Mouse (Mus musculus) hindbrain, postnatal 0 days (tissue): ENCODE measurements around the gene Sh3pxd2b. TPM values are rescaled to one million over a fixed set of nuclear protein-coding genes. Genes with fewer than 3 reads are reported as not detected.

ENCODE experiments used
- ATAC-seq: fragments of 200-750 bp; cut with Nextera tagmentation; 2 replicates; pipeline ENCODE4 v1.8.0; 2017; ENCODE audit warnings: mild to moderate bottlenecking, moderate TSS enrichment, moderate library complexity
- DNase-seq: peaks from one replicate; pipeline ENCODE4 v3.0.0-alpha.2; 2015; ENCODE audit warnings: low spot score
- H3K27ac ChIP-seq: fragments of 300-500 bp; sonication (generic); 2 replicates; pipeline ENCODE4 v1.5.1; 2014; ENCODE audit warnings: mild to moderate bottlenecking
- H3K27me3 ChIP-seq: fragments of 300-500 bp; sonication (generic); 2 replicates; pipeline ENCODE4 v1.6.1; 2014; ENCODE audit warnings: low read length, mixed read lengths; ENCODE audit not compliant: insufficient read depth
- H3K36me3 ChIP-seq: fragments of 300-500 bp; sonication (generic); 2 replicates; pipeline ENCODE4 v1.6.1; 2014; ENCODE audit warnings: low read length, mixed read lengths; ENCODE audit not compliant: insufficient read depth
- H3K4me1 ChIP-seq: fragments of 300-500 bp; sonication (generic); 2 replicates; pipeline ENCODE4 v1.6.1; 2014; ENCODE audit warnings: antibody characterized with exemption, low read length, mixed read lengths; ENCODE audit not compliant: insufficient read depth
- H3K4me2 ChIP-seq: fragments of 300-500 bp; sonication (generic); 2 replicates; pipeline ENCODE4 v1.6.1; 2014; ENCODE audit warnings: low read depth, mild to moderate bottlenecking, low read length, moderate library complexity, mixed read lengths
- H3K4me3 ChIP-seq: fragments of 300-500 bp; sonication (generic); 2 replicates; pipeline ENCODE4 v1.5.1; 2014; ENCODE audit warnings: low read length
- H3K9ac ChIP-seq: fragments of 300-500 bp; sonication (generic); replicated peaks from 2 replicates; pipeline ENCODE4 v1.6.1; 2014; ENCODE audit warnings: mild to moderate bottlenecking, low read length, moderate library complexity, mixed read lengths
- H3K9me3 ChIP-seq: fragments of 300-500 bp; sonication (generic); 2 replicates; pipeline ENCODE4 v1.6.1; 2016; ENCODE audit warnings: low read length, mixed read lengths
- CTCF ChIP-seq: IDR thresholded peaks from 2 replicates; pipeline ENCODE4 v1.5.1; 2016; ENCODE audit warnings: antibody characterized with exemption, control low read depth, low read depth
- WGBS: fragments of 180-500 bp; shearing (Covaris S2); extraction: QIAGEN DNeasy Blood & Tissue Kit; methylation state at CpG from one replicate; pipeline ENCODE4 v1.1.7; 2014; 5-methylcytosine and 5-hydroxymethylcytosine counted together
- polyA plus RNA-seq: library from polyadenylated mRNA; unstranded; fragments of >200 nt; fragmentation: Nextera tagmentation; extraction: Ambion mirVana; gene quantifications from 2 replicates; pipeline ENCODE4 v1.2.1, GENCODE M21; 2015
- total RNA-seq: library from RNA; depleted of rRNA; stranded (reverse); fragments of >200 nt; gene quantifications from 2 replicates; pipeline ENCODE4 v1.2.3, GENCODE M21; 2014

Gene Sh3pxd2b
- total and polyA plus RNA-seq, 2 experiments from 2014 or later = 7.4 to 37.4 TPM

DNA sequence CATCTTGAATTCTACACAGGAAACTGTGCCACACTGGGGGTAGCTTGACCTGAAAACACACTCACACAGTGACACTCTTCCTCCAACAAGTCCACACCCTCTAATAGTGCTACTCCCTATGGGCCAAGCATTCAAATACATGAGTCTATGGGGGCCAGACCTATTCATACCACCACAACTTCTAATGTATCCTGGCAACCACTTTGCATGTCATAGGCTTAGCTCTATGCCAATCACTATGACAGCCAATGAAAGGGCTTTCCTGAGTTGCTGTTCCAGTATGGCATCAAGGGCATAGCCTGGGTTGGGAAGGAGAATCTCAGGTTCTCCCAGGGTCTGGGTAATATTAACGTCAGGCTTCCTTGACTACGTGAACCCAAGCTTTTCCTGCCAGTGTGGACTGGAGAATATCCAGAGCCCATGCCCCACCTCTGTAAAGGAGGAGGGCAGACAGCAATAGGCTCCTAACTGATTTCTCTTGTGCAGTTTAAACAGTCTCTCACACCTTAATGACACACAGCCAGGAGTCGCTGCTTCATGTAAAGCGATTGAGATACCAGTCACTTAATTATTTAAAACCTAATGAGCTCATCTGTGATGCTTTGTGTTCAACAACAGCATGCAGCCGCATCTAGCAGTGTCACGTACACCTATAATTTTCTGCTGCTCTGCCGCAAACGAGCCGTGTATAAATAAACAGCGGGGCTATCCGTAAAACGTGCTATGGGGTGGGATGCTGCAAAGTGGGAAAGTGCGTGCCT, 25.8 kb downstream of the Sh3pxd2b start:
- Histone ChIP-seq H3K27ac (peak overlapping the region; percentile 36; the same call in 1 of the 2 replicates), H3K9me3 (no peaks in the 10 kb centered on the region), H3K4me1 (no peaks in the 10 kb centered on the region), H3K9ac (no peak overlapping the region), H3K36me3 (peaks cover 9% of the 10 kb centered on the region; the same call in 1 of the 2 replicates), H3K4me3 (no peak overlapping the region), H3K4me2 (no peak overlapping the region), H3K27me3 (no peaks in the 10 kb centered on the region)
- 55% methylated on average over 13 of the region's 13 CpGs for WGBS
- DNase-seq (peak; percentile 58), ATAC-seq (peak; percentile 61)
- no peak for TF ChIP-seq CTCF

DNA sequence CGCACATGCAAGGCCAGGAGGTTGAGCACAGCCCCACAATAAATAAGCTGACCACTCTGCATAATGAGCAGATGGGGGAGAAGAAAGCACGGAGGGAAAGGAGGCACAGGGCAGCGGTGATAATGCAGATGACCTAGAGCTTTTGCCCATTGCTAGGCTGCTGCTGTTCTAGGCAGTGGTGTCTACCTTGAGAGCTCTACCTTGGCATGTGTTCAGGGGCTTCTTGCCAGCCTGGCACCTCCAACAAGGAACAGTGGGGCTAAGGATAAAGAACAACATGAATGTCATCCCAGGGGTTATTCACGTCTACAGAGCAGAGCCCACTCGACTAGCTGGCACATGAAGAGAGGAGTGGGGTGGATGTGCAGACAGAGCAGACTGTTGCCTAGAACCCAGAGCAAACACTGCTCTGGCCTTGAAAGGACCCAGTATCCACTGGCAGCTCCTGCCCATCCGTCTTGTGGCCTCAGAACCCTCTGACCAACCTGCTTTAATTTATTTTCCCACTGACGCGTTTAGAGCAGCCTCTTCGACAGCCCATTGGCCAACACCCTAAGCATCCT, 26.5 kb downstream of the Sh3pxd2b start:
- H3K9me3 ChIP-seq = no peaks in the 10 kb centered on the region
- peak; percentile 57 for ATAC-seq
- H3K4me3 ChIP-seq = no peak overlapping the region
- peaks cover 9% of the 10 kb centered on the region; the same call in 1 of the 2 replicates for H3K36me3 ChIP-seq
- no peaks in the 10 kb centered on the region for H3K27me3 ChIP-seq
- no peak overlapping the region for H3K4me2 ChIP-seq
- TF ChIP-seq CTCF = no peak
- DNase-seq = no peak
- H3K27ac ChIP-seq = peak overlapping the region; percentile 36; the same call in 1 of the 2 replicates
- 58% methylated on average over 9 of the region's 9 CpGs for WGBS
- H3K9ac ChIP-seq = no peak overlapping the region
- no peaks in the 10 kb centered on the region for H3K4me1 ChIP-seq

DNA sequence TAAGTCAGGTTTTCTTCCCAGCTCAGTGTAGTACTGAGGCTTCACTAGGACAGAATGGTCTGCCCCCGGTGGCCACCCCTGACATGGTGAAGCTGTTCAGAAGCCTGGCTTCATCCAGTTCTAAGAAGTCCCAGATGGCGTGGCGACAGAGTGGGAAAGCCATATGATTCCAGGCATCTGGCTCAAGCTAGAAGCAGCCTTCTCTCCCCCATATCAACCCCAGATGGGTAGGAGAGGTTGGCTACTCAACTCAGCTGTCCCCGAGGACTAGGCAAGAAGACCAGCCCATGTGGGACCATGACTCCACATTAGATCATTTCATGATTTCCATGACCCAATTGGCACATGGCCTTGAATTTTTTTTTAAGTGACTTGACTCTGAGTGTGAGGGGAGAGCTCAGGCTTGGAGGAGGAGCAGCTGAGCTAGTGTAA, 27.5 kb downstream of the Sh3pxd2b start:
- no peak overlapping the region for H3K9ac ChIP-seq
- peak; percentile 61 for TF ChIP-seq CTCF
- H3K4me1 ChIP-seq = no peaks in the 10 kb centered on the region
- H3K27ac ChIP-seq = no peak overlapping the region
- peak; percentile 68 for ATAC-seq
- H3K9me3 ChIP-seq = no peaks in the 10 kb centered on the region
- peaks cover 9% of the 10 kb centered on the region; the same call in 1 of the 2 replicates for H3K36me3 ChIP-seq
- no peak overlapping the region for H3K4me2 ChIP-seq
- 68% methylated on average over 4 of the region's 4 CpGs for WGBS
- H3K4me3 ChIP-seq = no peak overlapping the region
- DNase-seq = peak; percentile 55
- no peaks in the 10 kb centered on the region for H3K27me3 ChIP-seq

DNA sequence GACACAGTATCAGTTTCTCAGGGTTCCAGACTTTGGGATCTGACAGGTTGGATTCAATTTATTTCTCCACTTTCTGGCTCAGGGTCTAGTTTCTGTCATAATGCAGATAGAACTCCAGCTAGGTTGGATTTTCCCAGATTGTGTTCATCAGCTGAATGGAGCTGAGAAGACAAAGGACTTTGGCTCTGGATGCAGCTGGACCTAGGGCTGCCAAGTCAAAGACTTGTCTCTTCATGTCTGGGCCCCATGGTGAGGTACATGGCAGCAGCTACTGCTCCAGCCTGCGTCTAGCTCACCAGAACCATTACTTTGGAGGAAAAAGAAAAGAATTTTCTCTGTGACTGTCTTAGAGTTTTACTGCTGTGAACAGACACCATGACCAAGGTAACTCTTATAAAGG, 28.5 kb downstream of the Sh3pxd2b start:
- Histone ChIP-seq H3K4me1 (no peaks in the 10 kb centered on the region), H3K27ac (no peak overlapping the region), H3K27me3 (no peaks in the 10 kb centered on the region), H3K4me2 (no peak overlapping the region), H3K4me3 (no peak overlapping the region), H3K36me3 (peaks cover 9% of the 10 kb centered on the region; the same call in 1 of the 2 replicates), H3K9me3 (no peaks in the 10 kb centered on the region), H3K9ac (no peak overlapping the region)
- ATAC-seq = no peak
- DNase-seq = peak; percentile 31
- TF ChIP-seq CTCF = no peak
- WGBS = 61% methylated on average over 1 of the region's 1 CpGs

DNA sequence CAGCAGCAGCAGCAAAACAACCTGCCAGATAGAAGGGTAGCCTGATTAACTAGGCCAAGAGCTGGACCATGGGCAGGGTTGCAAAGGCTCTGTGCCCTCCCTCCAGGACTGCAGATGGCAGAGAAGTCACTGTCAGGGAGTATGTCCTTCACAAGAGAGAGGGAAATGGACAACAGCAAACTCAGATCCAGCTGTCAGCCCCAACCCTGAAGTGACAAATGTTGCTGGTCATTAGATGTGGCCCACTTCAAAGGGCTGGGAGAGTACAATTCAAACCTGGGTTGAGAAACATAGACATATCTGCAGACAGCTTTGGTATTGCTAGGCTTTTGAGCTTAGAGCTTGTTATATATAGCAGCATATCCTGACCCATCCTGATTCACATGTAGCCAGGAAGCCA, 32.3 kb downstream of the Sh3pxd2b start:
- DNase-seq (no peak), ATAC-seq (no peak)
- no peak overlapping the region for H3K27ac ChIP-seq
- no peaks in the 10 kb centered on the region for H3K27me3 ChIP-seq
- no peaks in the 10 kb centered on the region for H3K4me1 ChIP-seq
- TF ChIP-seq CTCF = no peak
- no peaks in the 10 kb centered on the region for H3K9me3 ChIP-seq
- H3K9ac ChIP-seq = no peak overlapping the region
- peaks cover 5% of the 10 kb centered on the region; the same call in 1 of the 2 replicates for H3K36me3 ChIP-seq
- H3K4me3 ChIP-seq = no peak overlapping the region
- H3K4me2 ChIP-seq = no peak overlapping the region

DNA sequence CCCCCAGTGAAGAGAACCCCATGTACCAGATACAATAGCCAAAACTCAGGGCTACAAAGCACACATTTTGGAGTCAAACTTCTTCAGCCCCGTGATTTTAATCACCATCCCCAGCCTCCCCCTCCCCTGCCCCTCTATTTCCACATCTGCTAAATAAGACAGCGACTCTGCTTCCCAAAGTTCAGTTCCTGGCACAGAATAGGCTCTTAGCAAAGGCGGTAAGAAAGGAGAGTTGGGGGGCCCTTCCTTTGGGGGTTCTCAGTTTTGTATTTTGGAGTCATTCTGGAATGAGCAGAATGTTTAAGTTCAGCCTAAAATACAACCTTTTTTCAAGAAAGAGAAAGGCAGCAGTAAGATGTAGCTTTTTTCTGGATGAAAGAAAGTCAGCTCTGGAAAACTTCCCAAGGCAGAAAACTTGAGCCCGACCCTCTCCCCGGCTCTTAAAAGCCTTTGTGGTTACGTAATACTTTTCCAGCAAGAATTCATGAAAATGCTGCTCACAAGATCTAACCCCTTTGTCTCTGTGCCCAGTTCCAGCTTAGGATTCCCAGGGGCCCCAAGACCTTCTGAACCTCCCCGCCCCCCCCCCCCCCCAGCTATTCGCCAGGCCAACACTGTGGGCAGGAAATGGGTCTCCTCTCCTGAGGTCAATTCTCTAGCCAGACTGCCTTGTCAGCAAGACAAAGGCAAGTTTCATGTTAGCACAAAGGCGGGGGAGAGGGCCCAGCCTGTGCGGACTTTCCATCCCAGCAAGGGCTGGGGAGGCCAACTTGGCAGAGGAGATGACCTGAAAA, 35.9 kb downstream of the Sh3pxd2b start:
- H3K4me2 ChIP-seq = no peak overlapping the region
- H3K9ac ChIP-seq = no peak overlapping the region
- peaks cover 6% of the 10 kb centered on the region; the same call in 1 of the 2 replicates for H3K36me3 ChIP-seq
- peak; percentile 93 for ATAC-seq
- H3K4me3 ChIP-seq = no peak overlapping the region
- no peak for TF ChIP-seq CTCF
- H3K9me3 ChIP-seq = no peaks in the 10 kb centered on the region
- H3K27ac ChIP-seq = peak overlapping the region; percentile 69
- H3K4me1 ChIP-seq = no peaks in the 10 kb centered on the region
- DNase-seq = peak; percentile 78
- 16% methylated on average over 9 of the region's 10 CpGs for WGBS
- no peaks in the 10 kb centered on the region for H3K27me3 ChIP-seq
